Mouse (Mus musculus) kidney, adult 2 months (tissue): Measurements from ENCODE around the gene Maml2. TPM values are rescaled to one million over a fixed set of nuclear protein-coding genes. Genes with fewer than 3 reads are reported as not detected.

ENCODE experiments used
- DNase-seq: peaks from one replicate; pipeline ENCODE4 v3.0.0; 2021
- H3K27ac ChIP-seq: fragments of 200-500 bp; 2 replicates; pipeline ENCODE4 v1.5.1; 2012; ENCODE audit warnings: low read depth, low read length, control low read depth, inconsistent platforms; ENCODE audit not compliant: insufficient read depth
- H3K27me3 ChIP-seq: fragments of 200-500 bp; replicated peaks from 2 replicates; pipeline ENCODE4 v1.6.1; 2012; ENCODE audit warnings: mild to moderate bottlenecking, moderate library complexity, low read length, inconsistent platforms; ENCODE audit not compliant: control insufficient read depth, insufficient read depth
- H3K36me3 ChIP-seq: fragments of 200-500 bp; 2 replicates; pipeline ENCODE4 v1.6.1; 2012; ENCODE audit warnings: mild to moderate bottlenecking, moderate library complexity, low read length, inconsistent platforms; ENCODE audit not compliant: control insufficient read depth, insufficient read depth
- H3K4me1 ChIP-seq: fragments of 200-500 bp; 2 replicates; pipeline ENCODE4 v1.6.1; 2011; ENCODE audit warnings: low read length; ENCODE audit not compliant: control insufficient read depth, insufficient read depth
- H3K4me3 ChIP-seq: fragments of 200-500 bp; 2 replicates; pipeline ENCODE4 v1.5.1; 2011; ENCODE audit warnings: mild to moderate bottlenecking, low read depth, low read length, control low read depth; ENCODE audit not compliant: insufficient read depth
- CTCF ChIP-seq: fragments of 200-500 bp; conservative IDR thresholded peaks from 2 replicates; pipeline ENCODE4 v1.5.1; 2011; ENCODE audit warnings: low read depth, mild to moderate bottlenecking, control low read depth, low read length, moderate library complexity, mixed read lengths; ENCODE audit not compliant: insufficient read depth, insufficient read length
- POLR2A ChIP-seq: fragments of 200-500 bp; IDR thresholded peaks from one replicate; pipeline ENCODE4 v1.6.1; 2011; ENCODE audit warnings: low read depth, low read length, control low read depth
- WGBS: fragments of 180-500 bp; shearing (Covaris S2); methylation state at CpG from one replicate; pipeline ENCODE4 v1.1.7; 2018; 5-methylcytosine and 5-hydroxymethylcytosine counted together
- polyA plus RNA-seq: library from polyadenylated mRNA; depleted of rRNA; stranded (reverse); fragments of >200 nt; gene quantifications from 2 replicates; pipeline ENCODE4 v1.2.3, GENCODE M21; 2012; rRNA removed

Maml2 gene
- polyA plus RNA-seq, 1 experiment: 4.8 TPM

GRCm38 (mm10) chr9:13748404-13748797 is 450.6 kb downstream of the Maml2 start, which contains the start of gene Mtmr2:
Gene Mtmr2, plus strand, starts transcription at chr9:13748410.
- no peaks in the 10 kb centered on the region for H3K36me3 ChIP-seq
- no peak for DNase-seq
- H3K27ac ChIP-seq: peak within 1 kb of the TSS; percentile 94
- H3K27me3 ChIP-seq: no peaks in the 10 kb centered on the region
- WGBS: 35% methylated on average over 2 of the region's 2 CpGs
- H3K4me3 ChIP-seq: peak within 1 kb of the TSS; percentile 98
- H3K4me1 ChIP-seq: no peaks in the 10 kb centered on the region
- TF ChIP-seq POLR2A: no peak

DNA sequence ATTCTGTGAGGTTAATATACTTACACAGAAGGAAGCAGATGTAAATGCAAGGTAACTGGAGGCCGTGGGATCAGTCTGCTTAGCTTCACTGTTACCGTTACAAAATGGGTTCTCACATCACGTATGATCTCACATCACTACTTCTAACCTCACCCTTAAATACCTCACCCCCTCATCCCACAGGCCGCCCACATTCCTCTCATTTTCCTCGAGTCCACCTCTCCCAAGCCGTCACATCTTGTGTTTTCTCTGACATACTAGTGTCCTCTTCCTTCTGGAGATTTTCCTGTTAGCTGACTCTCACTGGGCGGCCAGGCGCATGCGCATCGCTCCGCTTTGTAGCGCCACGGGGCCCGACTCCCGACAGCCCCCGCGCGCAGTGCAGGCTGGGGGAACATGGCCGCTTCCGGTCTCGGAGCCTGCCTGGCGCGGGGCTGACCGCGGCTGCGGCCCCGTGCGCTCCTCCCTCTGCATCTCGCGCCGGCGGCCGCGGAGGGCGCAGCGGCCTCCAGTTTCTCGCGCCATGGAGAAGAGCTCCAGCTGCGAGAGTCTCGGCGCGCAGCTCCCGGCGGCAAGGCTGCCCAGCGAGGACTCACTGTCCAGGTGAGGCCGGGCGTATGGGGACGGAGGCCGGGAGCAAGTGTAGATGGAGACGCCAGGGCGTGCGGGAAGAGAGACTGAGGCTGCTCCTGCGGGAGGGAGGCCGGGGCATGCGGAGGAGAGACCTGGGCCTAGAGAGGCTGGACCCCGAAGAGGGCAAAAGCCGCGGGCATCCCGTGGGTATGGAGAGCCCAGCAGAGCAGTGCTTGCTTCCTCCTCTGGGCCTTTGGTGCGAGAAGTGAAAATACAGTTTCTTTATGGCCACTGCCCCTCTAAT is 451.3 kb downstream of the Maml2 start:
- Histone ChIP-seq H3K4me3 (peak overlapping the region; percentile 98), H3K4me1 (no peaks in the 10 kb centered on the region), H3K27ac (peak overlapping the region; percentile 94), H3K27me3 (no peaks in the 10 kb centered on the region), H3K36me3 (no peaks in the 10 kb centered on the region)
- TF ChIP-seq POLR2A (peak; percentile 40), CTCF (no peak)
- DNase-seq: peak; percentile 98
- under 1% methylated on average over 60 of the region's 60 CpGs for WGBS

GRCm38 (mm10) chr9:13749675-13749998 is 451.9 kb downstream of the Maml2 start:
- 3% methylated on average over 7 of the region's 7 CpGs for WGBS
- Histone ChIP-seq H3K27ac (peak overlapping the region; percentile 94), H3K27me3 (no peaks in the 10 kb centered on the region), H3K36me3 (no peaks in the 10 kb centered on the region), H3K4me1 (no peaks in the 10 kb centered on the region), H3K4me3 (peak overlapping the region; percentile 98)
- TF ChIP-seq POLR2A (no peak), CTCF (no peak)
- DNase-seq: no peak

DNA sequence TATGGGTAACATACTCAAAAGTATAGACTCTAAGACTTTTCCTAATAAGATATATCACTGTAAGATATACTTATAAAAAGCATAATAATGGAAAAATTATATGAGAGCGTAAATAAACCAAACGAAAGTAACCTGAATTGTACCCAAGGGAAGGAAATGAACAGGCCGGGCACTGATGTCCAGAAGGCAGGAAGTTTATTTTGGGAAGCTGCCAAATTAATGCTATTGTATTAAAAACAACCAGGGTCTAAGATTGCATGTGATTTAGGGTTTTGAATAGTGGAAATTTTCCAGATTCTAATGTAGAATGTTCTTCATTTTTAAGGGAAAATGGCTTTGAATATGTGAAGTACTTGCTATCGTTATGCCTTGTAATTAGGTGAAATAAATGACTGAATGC is 454.8 kb downstream of the Maml2 start:
- peak; percentile 81 for DNase-seq
- TF ChIP-seq POLR2A (no peak), CTCF (no peak)
- no peaks in the 10 kb centered on the region for H3K36me3 ChIP-seq
- no peak overlapping the region for H3K4me3 ChIP-seq
- H3K27ac ChIP-seq: no peak overlapping the region
- no peaks in the 10 kb centered on the region for H3K4me1 ChIP-seq
- WGBS: 46% methylated on average over 4 of the region's 4 CpGs
- no peaks in the 10 kb centered on the region for H3K27me3 ChIP-seq

Other genes with a start within 250 kb of the Maml2 start
- 0.48 and 0.91 TPM in 2 replicates for gene Jrkl, start 52.1 kb upstream of the Maml2 start, polyA plus RNA-seq
- 5.8 and 6.7 TPM in 2 replicates for gene Ccdc82, start 51.0 kb upstream of the Maml2 start, polyA plus RNA-seq
- not detected in 2 replicates for gene Gm17571, start 148.8 kb downstream of the Maml2 start, polyA plus RNA-seq